Mouse (Mus musculus): Measurements from ENCODE around the gene Tff2.

DNA sequence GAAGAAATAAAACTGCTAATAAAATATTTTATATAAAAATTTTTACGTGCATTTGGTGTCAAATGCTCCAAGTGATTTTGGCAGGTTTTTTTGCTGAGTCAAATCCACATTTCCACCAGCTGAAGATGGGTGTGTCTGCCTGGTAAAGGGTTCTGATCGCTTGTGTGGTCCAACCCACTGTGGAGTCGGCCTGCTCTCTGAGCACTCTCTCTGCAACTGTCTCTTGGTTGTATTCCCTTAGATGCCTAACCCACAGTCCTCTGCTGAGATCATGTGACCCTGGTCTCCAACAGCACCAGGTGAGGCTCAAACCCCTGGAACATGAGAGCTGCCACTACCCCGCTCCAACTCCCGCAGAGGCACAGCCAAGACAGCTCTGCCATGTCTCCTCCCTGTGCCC, 26.1 kb downstream of the Tff2 start:
- TF ChIP-seq GATA1 (IDR thresholded peaks at IDR 0.05; ENCODE audit: borderline replicate concordance, low read length) (no peak), FLI1 (IDR thresholded peaks at IDR 0.05; ENCODE audit: low read length) (no peak)

All from megakaryocyte, embryonic 14.5 days (primary cell).